Mouse (Mus musculus): ENCODE results near the gene Cfap57. TPM values are rescaled to one million over a fixed set of nuclear protein-coding genes. Genes with fewer than 3 reads are reported as not detected.
"Not testable (repeated sequence)": the region's sequence is repeated elsewhere in the genome, so short reads cannot be mapped to it uniquely, and the experiment has no call there.

Gene Cfap57
- polyA plus RNA-seq, 1 experiment from 2014 or later, result 0.31 TPM

DNA sequence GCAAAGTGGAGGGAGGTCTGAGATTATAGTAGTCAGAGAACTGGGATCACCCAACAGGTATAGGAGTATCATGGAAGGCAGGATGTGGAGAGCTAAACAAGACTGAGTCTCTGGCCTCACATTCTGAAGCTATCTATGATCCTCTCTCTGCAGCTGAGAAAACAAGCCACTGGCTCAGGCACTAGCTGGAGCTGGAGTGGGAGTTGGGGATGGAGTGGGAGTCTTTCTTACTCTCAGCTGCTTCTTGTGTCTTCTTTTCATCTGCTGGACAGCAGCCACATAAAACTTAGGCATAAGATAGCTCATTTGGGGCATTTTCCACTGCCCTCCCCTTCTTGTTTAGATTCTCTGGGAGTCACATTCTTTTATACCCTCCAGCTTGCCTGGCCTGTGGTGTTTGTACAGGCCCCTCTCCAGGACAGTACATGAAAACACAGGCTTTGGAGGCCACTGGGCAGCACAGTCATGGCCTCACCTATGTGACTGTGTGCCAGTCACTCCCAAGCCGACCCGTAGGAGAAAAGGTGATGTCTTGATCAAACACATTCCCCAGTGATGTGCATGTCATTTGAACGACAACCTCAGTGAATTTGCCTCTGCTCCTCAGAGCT lies 67.4 kb downstream of the Cfap57 start:
- Histone ChIP-seq H3K36me3 (no peaks in the 10 kb centered on the region), H3K9me3 (peaks cover under 1% of the 10 kb centered on the region), H3K4me3 (no peak overlapping the region), H3K9ac (no peak overlapping the region), H3K27me3 (no peaks in the 10 kb centered on the region), H3K4me2 (replicated peaks) (no peak overlapping the region), H3K27ac (no peak overlapping the region), H3K4me1 (no peaks in the 10 kb centered on the region)
- whole genome bisulfite sequencing, result 72% methylated on average over 3 of the region's 3 CpGs
- ATAC-seq (ENCODE audit: low FRiP score, low read depth), result no peak

DNA sequence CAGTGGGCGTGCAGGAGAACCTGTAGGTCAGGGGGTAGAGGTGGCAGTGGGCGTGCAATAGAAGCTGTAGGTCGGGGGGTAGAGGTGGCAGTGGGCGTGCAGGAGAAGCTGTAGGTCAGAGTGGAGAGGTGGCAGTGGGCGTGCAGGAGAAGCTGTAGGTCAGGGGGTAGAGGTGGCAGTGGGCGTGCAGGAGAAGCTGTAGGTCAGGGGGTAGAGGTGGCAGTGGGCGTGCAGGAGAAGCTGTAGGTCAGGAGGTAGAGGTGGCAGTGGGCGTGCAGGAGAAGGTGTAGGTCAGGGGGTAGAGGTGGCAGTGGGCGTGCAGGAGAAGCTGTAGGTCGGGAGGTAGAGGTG lies 72.5 kb downstream of the Cfap57 start:
- not testable (repeated sequence) for H3K36me3 ChIP-seq; H3K4me3 ChIP-seq; H3K9ac ChIP-seq; H3K27me3 ChIP-seq; H3K27ac ChIP-seq; H3K4me2 ChIP-seq (replicated peaks); ATAC-seq (ENCODE audit: low FRiP score, low read depth); H3K9me3 ChIP-seq
- H3K4me1 ChIP-seq, result peaks cover 13% of the 10 kb centered on the region
- 87% methylated on average over 10 of the region's 10 CpGs for WGBS

DNA sequence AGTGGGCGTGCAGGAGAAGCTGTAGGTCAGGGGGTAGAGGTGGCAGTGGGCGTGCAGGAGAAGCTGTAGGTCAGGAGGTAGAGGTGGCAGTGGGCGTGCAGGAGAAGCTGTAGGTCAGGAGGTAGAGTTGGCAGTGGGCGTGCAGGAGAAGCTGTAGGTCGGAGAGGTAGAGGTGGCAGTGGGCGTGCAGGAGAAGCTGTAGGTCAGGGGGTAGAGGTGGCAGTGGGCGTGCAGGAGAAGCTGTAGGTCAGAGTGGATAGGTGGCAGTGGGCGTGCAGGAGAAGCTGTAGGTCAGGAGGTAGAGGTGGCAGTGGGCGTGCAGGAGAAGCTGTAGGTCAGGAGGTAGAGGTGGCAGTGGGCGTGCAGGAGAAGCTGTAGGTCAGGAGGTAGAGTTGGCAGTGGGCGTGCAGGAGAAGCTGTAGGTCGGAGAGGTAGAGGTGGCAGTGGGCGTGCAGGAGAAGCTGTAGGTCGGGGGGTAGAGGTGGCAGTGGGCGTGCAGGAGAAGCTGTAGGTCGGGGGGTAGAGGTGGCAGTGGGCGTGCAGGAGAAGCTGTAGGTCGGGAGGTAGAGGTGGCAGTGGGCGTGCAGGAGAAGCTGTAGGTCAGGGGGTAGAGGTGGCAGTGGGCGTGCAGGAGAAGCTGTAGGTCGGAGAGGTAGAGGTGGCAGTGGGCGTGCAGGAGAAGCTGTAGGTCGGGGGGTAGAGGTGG lies 73.0 kb downstream of the Cfap57 start:
- peaks cover 13% of the 10 kb centered on the region for H3K4me1 ChIP-seq
- H3K4me3 ChIP-seq; H3K27ac ChIP-seq; H3K4me2 ChIP-seq (replicated peaks); H3K9me3 ChIP-seq; H3K9ac ChIP-seq; H3K27me3 ChIP-seq; ATAC-seq (ENCODE audit: low FRiP score, low read depth); H3K36me3 ChIP-seq: not testable (repeated sequence)
- WGBS, result 86% methylated on average over 23 of the region's 23 CpGs

DNA sequence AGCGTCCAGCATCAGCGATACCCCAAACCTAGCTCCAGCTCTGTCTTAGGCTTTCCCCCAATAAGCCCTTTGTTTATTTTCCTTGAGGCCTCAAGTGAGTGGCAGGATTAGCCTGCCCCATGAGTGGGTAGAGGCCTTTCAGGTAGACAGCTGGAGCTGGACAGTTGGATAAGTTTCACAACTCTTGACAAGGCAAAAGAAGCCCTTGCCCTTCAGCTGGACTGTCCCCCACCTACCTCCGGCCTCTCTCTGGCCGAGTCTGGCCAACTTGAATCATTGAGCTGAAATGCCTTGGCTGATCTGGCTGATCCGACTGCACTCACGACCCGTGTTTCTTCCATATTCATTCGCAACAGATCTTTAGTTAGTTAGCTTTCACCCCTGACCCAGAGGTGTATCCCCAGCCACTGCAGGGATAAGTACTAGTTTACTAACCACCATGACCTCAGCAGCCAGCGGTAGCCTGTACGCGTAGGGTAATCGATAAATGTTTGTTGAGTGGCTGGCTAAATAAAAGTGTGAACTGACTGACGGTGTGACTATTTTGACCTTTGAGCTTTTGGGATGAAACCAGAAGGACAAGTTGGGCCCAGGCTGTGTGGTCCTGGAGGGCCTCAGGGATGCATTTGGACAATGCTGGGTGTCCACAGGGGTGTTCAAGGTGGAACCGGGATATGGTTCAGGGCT lies 76.0 kb downstream of the Cfap57 start:
- H3K36me3 ChIP-seq, result no peaks in the 10 kb centered on the region
- no peak overlapping the region for H3K27ac ChIP-seq
- H3K9me3 ChIP-seq, result peaks cover 5% of the 10 kb centered on the region
- no peak overlapping the region for H3K9ac ChIP-seq
- H3K4me1 ChIP-seq, result peaks cover 28% of the 10 kb centered on the region
- H3K27me3 ChIP-seq, result peaks cover 18% of the 10 kb centered on the region
- 76% methylated on average over 14 of the region's 14 CpGs for whole genome bisulfite sequencing
- no peak for ATAC-seq (ENCODE audit: low FRiP score, low read depth)
- peak overlapping the region; percentile 67 for H3K4me2 ChIP-seq (replicated peaks)
- H3K4me3 ChIP-seq, result no peak overlapping the region

DNA sequence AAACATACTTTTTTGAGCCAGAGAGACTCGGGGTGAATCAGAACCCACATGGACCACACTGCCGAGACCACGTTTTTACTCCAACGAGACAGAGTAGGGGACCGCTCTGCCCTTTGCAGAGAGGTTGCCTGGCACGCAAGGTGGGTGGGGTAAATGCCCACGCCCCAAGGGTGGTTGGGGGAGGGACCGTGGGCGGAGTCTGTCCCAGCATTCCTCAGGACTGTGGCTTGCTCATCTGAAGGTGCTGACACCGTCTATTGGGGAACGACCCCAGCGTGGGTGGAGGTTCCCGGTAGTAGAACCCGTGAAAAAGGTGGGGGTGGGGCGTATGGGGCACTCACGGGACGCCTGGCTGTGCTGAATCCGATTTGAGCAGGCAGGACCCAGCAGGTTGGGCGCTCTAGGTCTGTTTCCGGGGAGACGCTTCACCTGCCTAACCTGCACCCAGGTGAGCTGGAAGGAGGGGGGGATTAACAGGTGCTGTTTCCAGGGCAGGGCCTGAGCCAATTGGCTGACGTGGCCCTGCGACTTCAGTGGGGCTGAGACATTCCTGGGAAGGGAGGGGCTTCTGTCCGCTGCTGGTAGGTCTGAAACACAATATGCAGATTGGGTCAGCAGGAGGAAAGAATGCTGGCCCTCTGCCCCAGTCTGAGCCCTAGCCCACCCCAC lies 76.9 kb downstream of the Cfap57 start, which contains the start of gene Tmem125:
Tmem125 (minus strand) TSS at position 453 of the 669 bp plus-strand sequence.
- Histone ChIP-seq H3K4me2 (replicated peaks) (peak within 1 kb of the TSS; percentile 67), H3K27ac (no peak within 1 kb of the TSS)

DNA sequence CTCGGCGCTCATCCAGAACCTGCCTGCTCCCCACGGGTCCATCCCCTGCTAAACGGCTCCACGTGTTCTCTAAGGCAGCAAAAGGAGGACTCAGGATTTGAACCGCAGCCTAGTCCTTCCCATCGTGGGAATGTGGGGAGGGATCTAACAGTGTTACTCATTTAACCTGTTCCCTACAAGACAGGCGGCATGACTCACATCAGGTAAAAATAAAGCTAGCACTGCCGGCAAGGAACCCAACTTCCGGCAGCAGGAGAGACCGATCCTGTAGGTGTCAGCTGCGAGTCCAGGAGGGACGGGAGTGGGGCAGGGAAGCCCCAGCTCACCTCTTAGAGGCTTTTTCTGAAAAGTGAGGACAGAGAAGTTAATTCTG lies 77.4 kb downstream of the Cfap57 start:
- Histone ChIP-seq H3K9me3 (peaks cover 4% of the 10 kb centered on the region), H3K27ac (no peak overlapping the region), H3K36me3 (no peaks in the 10 kb centered on the region), H3K4me2 (replicated peaks) (peak overlapping the region; percentile 67), H3K4me1 (peaks cover 29% of the 10 kb centered on the region), H3K27me3 (peaks cover 18% of the 10 kb centered on the region), H3K4me3 (peak overlapping the region; percentile 38), H3K9ac (no peak overlapping the region)
- WGBS, result 14% methylated on average over 13 of the region's 13 CpGs
- ATAC-seq (ENCODE audit: low FRiP score, low read depth), result no peak

More for the DNA sequence above, 76.9 kb downstream of the Cfap57 start, which contains the start of gene Tmem125:
- Histone ChIP-seq H3K9ac (no peak within 1 kb of the TSS), H3K4me3 (peak within 1 kb of the TSS; percentile 38), H3K9me3 (peaks cover 5% of the 10 kb centered on the region), H3K27me3 (peaks cover 18% of the 10 kb centered on the region), H3K36me3 (no peaks in the 10 kb centered on the region), H3K4me1 (peaks cover 29% of the 10 kb centered on the region)
- 1% methylated on average over 24 of the region's 24 CpGs for WGBS
- ATAC-seq (ENCODE audit: low FRiP score, low read depth), result peak; percentile 74

DNA sequence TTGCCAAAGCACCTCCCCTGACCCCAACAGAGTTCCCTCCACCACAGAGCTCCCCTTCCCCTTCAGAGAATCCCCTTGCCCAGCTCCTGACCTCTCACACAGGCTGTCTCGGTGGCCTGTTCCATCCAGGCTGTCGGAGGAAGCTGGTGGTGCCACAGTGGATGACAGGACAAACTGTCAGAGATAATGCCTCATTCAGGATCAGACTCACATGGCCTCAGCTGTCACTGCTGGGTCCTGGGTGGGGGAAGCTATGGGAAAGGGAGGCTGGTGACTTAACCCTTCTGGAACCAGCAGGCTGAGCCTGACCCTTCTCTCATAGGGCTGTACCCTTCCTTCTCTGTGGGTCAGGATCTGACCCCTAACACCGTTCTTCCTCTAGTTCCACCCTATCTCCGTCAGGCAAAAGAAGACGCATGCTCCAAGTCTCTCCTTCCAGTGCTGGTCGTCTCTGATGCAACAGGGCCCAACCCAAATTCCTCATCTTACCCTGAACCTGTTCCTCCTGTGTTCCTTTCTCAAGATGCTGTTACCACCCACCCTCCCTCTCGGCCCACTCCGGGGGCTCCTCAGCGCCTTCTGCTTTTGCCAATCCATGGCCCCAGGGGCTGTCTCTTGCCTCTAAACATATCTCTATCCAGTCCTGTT lies 77.9 kb downstream of the Cfap57 start:
- no peak overlapping the region; the same call in 1 of the 2 replicates for H3K4me3 ChIP-seq

DNA sequence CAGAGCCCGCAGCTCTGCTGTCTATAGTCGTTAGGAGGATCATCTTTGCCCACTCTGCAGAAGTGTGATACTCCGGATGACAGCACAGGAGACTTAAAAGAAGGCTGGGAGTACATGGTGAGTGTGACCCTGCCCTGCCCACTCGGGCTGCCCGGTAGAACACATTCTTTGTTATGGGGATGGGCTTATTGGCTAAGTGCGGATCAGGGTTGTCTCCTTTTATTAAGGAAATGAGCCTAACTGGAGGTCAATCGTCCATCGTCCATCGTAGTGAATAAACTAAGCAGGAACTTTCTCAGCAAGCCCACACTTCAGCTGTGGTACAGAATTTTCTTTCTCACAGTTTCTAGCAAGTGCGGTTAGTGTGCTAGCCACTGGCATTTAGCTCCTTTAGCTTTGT lies 80.7 kb downstream of the Cfap57 start:
- Histone ChIP-seq H3K36me3 (no peaks in the 10 kb centered on the region), H3K4me2 (replicated peaks) (no peak overlapping the region), H3K27me3 (peaks cover 18% of the 10 kb centered on the region), H3K4me3 (no peak overlapping the region), H3K9me3 (no peaks in the 10 kb centered on the region), H3K9ac (no peak overlapping the region), H3K27ac (no peak overlapping the region), H3K4me1 (peaks cover 29% of the 10 kb centered on the region)
- ATAC-seq (ENCODE audit: low FRiP score, low read depth), result no peak
- 28% methylated on average over 10 of the region's 10 CpGs for WGBS

More for the DNA sequence above, 77.9 kb downstream of the Cfap57 start:
- 64% methylated on average over 9 of the region's 9 CpGs for WGBS
- Histone ChIP-seq H3K4me2 (replicated peaks) (peak overlapping the region; percentile 67), H3K4me1 (peaks cover 29% of the 10 kb centered on the region), H3K36me3 (no peaks in the 10 kb centered on the region), H3K9ac (no peak overlapping the region), H3K9me3 (no peaks in the 10 kb centered on the region), H3K27ac (no peak overlapping the region), H3K27me3 (peaks cover 18% of the 10 kb centered on the region)
- no peak for ATAC-seq (ENCODE audit: low FRiP score, low read depth)

DNA sequence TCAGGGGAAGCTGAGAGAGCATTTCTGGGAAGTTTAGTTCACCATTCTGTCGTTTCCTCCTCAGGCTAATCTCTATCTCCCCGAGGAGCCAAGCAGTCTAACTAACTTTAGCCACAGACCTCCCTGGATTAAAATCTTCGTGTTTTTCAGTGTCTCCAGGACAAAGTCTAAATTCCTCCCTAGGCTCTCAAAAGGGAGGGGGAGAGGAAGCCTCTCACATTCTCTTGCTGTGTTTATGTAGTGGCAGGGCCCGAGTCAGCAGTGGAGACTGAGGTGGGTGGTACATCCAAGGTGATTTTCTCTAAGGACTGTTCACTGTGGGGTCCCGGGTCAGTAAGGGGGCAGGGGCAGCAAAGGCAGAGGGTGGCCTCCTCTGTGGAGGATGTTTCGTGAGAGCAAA lies 82.8 kb downstream of the Cfap57 start:
- ATAC-seq (ENCODE audit: low FRiP score, low read depth), result no peak
- 49% methylated on average over 6 of the region's 6 CpGs for WGBS
- H3K36me3 ChIP-seq, result no peaks in the 10 kb centered on the region
- H3K4me1 ChIP-seq, result peaks cover 15% of the 10 kb centered on the region
- H3K27ac ChIP-seq, result no peak overlapping the region
- H3K4me3 ChIP-seq, result no peak overlapping the region
- peaks cover 16% of the 10 kb centered on the region for H3K27me3 ChIP-seq
- no peak overlapping the region for H3K9ac ChIP-seq
- no peak overlapping the region for H3K4me2 ChIP-seq (replicated peaks)
- H3K9me3 ChIP-seq, result no peaks in the 10 kb centered on the region

DNA sequence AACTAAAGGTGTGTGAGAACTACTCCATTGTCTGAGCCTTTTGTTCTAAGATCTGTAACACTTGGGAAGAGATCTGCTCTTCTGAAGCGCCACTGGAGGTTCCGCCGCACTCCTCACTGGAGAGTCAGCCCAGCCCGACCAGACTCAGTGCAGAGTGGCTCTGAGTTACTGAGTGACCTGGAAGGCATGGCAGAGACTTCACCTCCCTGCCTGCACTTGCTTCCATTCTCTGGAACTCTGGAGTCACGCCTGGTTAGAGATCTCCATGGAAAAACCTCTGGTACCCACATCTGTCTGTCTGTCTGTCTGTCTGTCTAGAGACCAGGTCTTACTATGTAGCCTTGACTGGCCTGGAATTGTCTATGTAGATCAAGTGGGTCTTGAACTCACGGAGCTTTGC lies 85.0 kb downstream of the Cfap57 start:
- Histone ChIP-seq H3K27me3 (0 out of 2 replicates have a peak, but pooled peaks cover 1% of the 10 kb centered on the region), H3K4me3 (no peak overlapping the region), H3K36me3 (no peaks in the 10 kb centered on the region), H3K4me2 (replicated peaks) (no peak overlapping the region), H3K9me3 (no peaks in the 10 kb centered on the region), H3K4me1 (peaks cover 11% of the 10 kb centered on the region), H3K9ac (no peak overlapping the region), H3K27ac (no peak overlapping the region)
- ATAC-seq (ENCODE audit: low FRiP score, low read depth), result no peak
- WGBS, result 84% methylated on average over 6 of the region's 6 CpGs

DNA sequence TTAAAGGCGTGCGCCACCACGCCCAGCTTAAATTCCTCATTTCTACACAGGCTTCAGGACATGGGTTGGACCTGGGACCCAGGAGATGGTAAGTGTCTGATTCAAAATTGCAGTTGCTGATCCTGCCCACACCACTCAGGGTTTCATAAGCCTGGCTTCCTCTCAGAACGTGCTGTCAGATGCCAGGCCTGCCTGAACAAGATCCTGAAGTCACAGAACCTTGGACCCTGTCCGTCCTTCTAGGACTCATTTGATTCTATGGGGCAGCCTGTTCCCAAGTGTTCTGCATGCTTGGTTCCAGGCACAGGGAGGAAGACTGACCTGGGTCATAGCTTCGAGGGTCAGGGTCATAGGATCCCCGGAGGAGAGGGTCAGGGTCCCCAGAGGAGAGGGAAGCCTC lies 87.0 kb downstream of the Cfap57 start:
- Histone ChIP-seq H3K4me2 (replicated peaks) (no peak overlapping the region), H3K9me3 (no peaks in the 10 kb centered on the region), H3K4me3 (no peak overlapping the region), H3K9ac (no peak overlapping the region), H3K27me3 (no peaks in the 10 kb centered on the region), H3K36me3 (no peaks in the 10 kb centered on the region), H3K4me1 (no peaks in the 10 kb centered on the region), H3K27ac (no peak overlapping the region)
- no peak for ATAC-seq (ENCODE audit: low FRiP score, low read depth)
- WGBS, result 84% methylated on average over 7 of the region's 7 CpGs

DNA sequence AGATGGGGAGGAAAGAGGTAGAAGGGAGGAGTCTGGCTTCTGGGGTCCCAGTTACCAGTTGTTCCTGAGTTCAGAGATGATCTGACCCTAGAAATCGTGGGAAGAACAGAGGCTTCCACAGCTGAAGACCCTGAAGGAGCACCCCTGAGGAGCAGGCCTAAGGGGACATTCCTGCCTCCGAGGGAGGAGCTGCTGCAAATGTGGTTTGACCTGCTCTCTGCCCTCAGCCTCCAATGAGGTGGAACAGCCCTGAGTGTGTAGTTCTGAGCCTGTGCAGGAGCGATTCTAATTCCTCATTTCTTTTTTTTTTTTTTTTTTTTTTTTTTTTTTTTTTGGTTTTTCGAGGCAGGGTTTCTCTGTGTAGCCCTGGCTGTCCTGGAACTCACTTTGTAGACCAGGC lies 87.4 kb downstream of the Cfap57 start:
- WGBS, result 61% methylated on average over 3 of the region's 4 CpGs
- H3K27me3 ChIP-seq, result no peaks in the 10 kb centered on the region
- no peak overlapping the region for H3K9ac ChIP-seq
- no peaks in the 10 kb centered on the region for H3K36me3 ChIP-seq
- no peaks in the 10 kb centered on the region for H3K4me1 ChIP-seq
- no peak overlapping the region for H3K4me3 ChIP-seq
- ATAC-seq (ENCODE audit: low FRiP score, low read depth), result no peak
- no peaks in the 10 kb centered on the region for H3K9me3 ChIP-seq
- H3K4me2 ChIP-seq (replicated peaks), result no peak overlapping the region
- no peak overlapping the region for H3K27ac ChIP-seq

Measured in limb, embryonic 13.5 days (tissue).